ENCODE assay signal across 12 mouse cellular contexts in the genomic region with DNA sequence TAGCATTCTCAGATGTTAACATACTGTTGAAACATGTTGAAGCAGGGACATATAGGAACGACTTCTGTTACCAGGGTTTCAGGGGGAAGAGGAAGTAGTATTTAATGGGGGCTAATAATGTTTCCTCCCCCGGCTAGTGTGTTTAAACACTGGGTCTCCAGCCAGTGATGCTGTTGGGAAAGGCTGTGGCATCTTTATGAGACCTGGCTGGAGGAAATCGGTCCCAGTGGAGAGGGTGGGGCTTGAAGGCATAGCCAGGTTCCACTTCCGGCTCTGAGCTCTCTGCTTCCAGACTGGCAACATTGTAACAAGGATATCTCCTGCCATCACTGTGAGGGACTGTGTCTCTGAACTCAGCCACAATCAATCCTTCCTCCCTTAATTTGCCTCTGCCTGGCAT.
DNase-seq lines count a peak whose midpoint lies in the region; ATAC-seq and TF ChIP-seq lines count a peak whose summit lies in the region.
"Had no signal": no experiment of that assay in that cellular context is flagged by ENCODE, and none has a peak within 500 bp of the region (broad histone marks: within the 10 kb centered on the region; RNA-seq: fewer than 3 reads in every experiment).

No protein-coding gene starts in this region.

- WGBS in kidney, adult 2 months: 35% methylated on average over 4 of the region's 4 CpGs

- peak; percentile 29 for DNase-seq in embryo, embryonic 10.5 days (ENCODE audit: low spot score)
- DNase-seq in embryo, embryonic 10 days (ENCODE audit: low spot score): no peak
- peak; percentile 40 for DNase-seq in kidney, adult 2 months
- DNase-seq in kidney, adult 9 months: no peak
- DNase-seq in heart, postnatal 4 days: peak; percentile 37
- no peak for DNase-seq in layer of hippocampus, adult 2 months (ENCODE audit: low spot score in 2 of 2)
- no peak for DNase-seq in B cell, adult 2 months
- DNase-seq: spleen, adult 18-20 months had no signal

- no peak overlapping the region for H3K27ac ChIP-seq in kidney, adult 2 months (ENCODE audit: insufficient read depth, low read depth, low read length)
- H3K27ac ChIP-seq in layer of hippocampus, adult 2 months: no peak overlapping the region
- H3K27ac ChIP-seq: liver, embryonic 14.5 days had no signal

- no peaks in the 10 kb centered on the region for H3K4me1 ChIP-seq in kidney, adult 2 months (ENCODE audit: control insufficient read depth, insufficient read depth, low read length)

- no peak for TF ChIP-seq CTCF in kidney, adult 2 months (conservative IDR thresholded peaks at IDR 0.05; ENCODE audit: insufficient read depth, insufficient read length, low read depth, low read length)
- no peak for TF ChIP-seq CTCF in layer of hippocampus, adult 2 months (conservative IDR thresholded peaks at IDR 0.05)

- H3K36me3 ChIP-seq in kidney, adult 2 months (ENCODE audit: control insufficient read depth, insufficient read depth, low read length): no peaks in the 10 kb centered on the region

- H3K27me3 ChIP-seq in kidney, adult 2 months (replicated peaks; ENCODE audit: control insufficient read depth, insufficient read depth, low read length): no peaks in the 10 kb centered on the region
- H3K27me3 ChIP-seq: Patski had no signal

- ATAC-seq in megakaryocyte, adult 5-6 weeks (ENCODE audit: poor library complexity, severe bottlenecking): peak; percentile 68
- ATAC-seq: Patski had no signal

- TF ChIP-seq POLR2A in kidney, adult 2 months (IDR thresholded peaks at IDR 0.05; ENCODE audit: low read depth, low read length): no peak

- no peak overlapping the region for H3K4me3 ChIP-seq in kidney, adult 2 months (ENCODE audit: insufficient read depth, low read depth, low read length)
- no peak overlapping the region for H3K4me3 ChIP-seq in layer of hippocampus, adult 2 months
- H3K4me3 ChIP-seq: erythroblast, embryonic 14.5 days had no signal

Comparison
In these comparisons a context has a peak if more than half of its experiments do, and no peak if none do; other contexts are left out.
1. DNase-seq: peak in embryo, embryonic 10.5 days (single experiment), kidney, adult 2 months (single experiment) and heart, postnatal 4 days (single experiment); none in embryo, embryonic 10 days (single experiment), kidney, adult 9 months (single experiment), layer of hippocampus, adult 2 months (0 of 2) and B cell, adult 2 months (0 of 2).